Mouse (Mus musculus): ENCODE data around the gene D130043K22Rik. TPM values are rescaled to one million over a fixed set of nuclear protein-coding genes. Genes with fewer than 3 reads are reported as not detected.

D130043K22Rik gene
- polyA plus RNA-seq, 1 experiment from 2014 or later: 0.34 TPM

DNA sequence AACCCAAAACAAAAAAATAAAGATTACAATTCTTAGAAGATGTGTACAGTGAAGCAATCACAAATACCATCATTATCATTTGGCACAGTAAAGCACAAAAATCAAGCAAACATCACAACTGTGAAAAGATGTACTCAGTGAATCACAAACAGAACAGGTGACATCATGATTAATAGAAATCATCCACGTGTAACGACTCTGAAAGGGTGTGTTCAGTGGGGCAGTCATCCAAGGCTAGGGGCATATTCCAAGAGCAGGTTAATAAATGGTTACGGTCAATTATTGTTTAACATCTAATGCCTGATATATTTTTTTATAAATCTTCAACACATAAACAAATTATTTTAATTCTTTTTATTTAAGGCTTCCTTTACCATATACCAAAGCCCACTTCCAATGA is 47.6 kb downstream of the D130043K22Rik start:
- H3K4me1 ChIP-seq (ENCODE audit: control insufficient read depth, insufficient read depth, low read length): no peaks in the 10 kb centered on the region
- ATAC-seq (replicated peaks; ENCODE audit: insufficient number of reproducible peaks, low FRiP score, low TSS enrichment, low read depth) (no peak), DNase-seq (ENCODE audit: low spot score) (no peak)
- H3K9me3 ChIP-seq (replicated peaks; ENCODE audit: control insufficient read depth, low read length): no peaks in the 10 kb centered on the region
- no peak overlapping the region for H3K27ac ChIP-seq (replicated peaks; ENCODE audit: low read depth, low read length)
- no peaks in the 10 kb centered on the region for H3K27me3 ChIP-seq (ENCODE audit: control insufficient read depth, insufficient read depth, low read length)
- no peak overlapping the region for H3K9ac ChIP-seq (replicated peaks; ENCODE audit: low read length)
- no peak overlapping the region for H3K4me2 ChIP-seq (ENCODE audit: low read depth, low read length)
- 89% methylated on average over 3 of the region's 3 CpGs for WGBS
- H3K36me3 ChIP-seq (replicated peaks; ENCODE audit: control insufficient read depth, insufficient read depth, low read depth, low read length): no peaks in the 10 kb centered on the region
- H3K4me3 ChIP-seq (ENCODE audit: low read depth, low read length): no peak overlapping the region

DNA sequence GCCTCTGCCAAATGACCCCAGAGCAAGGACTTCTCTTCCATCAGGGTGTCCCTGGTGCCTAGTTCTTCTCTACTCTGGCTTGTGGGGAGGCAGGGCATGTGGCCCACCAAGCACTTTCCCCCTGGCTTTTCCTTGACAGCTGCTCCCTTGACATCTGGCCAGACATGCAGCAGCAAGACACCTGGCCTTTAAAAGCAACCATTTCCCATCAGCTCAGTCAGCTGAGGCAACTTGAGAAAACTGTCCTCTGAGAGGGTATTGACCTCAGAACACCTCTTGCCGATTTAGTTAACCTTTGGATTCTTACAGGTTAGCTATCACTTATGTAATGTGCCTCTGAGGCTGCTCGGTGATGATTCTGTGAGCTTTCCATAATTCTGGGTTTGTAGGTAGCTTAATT is 48.9 kb downstream of the D130043K22Rik start:
- H3K4me1 ChIP-seq (ENCODE audit: control insufficient read depth, insufficient read depth, low read length): no peaks in the 10 kb centered on the region
- no peak overlapping the region for H3K4me3 ChIP-seq (ENCODE audit: low read depth, low read length)
- H3K9me3 ChIP-seq (replicated peaks; ENCODE audit: control insufficient read depth, low read length): no peaks in the 10 kb centered on the region
- no peak overlapping the region for H3K4me2 ChIP-seq (ENCODE audit: low read depth, low read length)
- H3K27me3 ChIP-seq (ENCODE audit: control insufficient read depth, insufficient read depth, low read length): no peaks in the 10 kb centered on the region
- DNase-seq (ENCODE audit: low spot score) (no peak), ATAC-seq (replicated peaks; ENCODE audit: insufficient number of reproducible peaks, low FRiP score, low TSS enrichment, low read depth) (no peak)
- H3K27ac ChIP-seq (replicated peaks; ENCODE audit: low read depth, low read length): no peak overlapping the region
- WGBS: 79% methylated on average over 2 of the region's 2 CpGs
- H3K36me3 ChIP-seq (replicated peaks; ENCODE audit: control insufficient read depth, insufficient read depth, low read depth, low read length): no peaks in the 10 kb centered on the region
- H3K9ac ChIP-seq (replicated peaks; ENCODE audit: low read length): no peak overlapping the region

DNA sequence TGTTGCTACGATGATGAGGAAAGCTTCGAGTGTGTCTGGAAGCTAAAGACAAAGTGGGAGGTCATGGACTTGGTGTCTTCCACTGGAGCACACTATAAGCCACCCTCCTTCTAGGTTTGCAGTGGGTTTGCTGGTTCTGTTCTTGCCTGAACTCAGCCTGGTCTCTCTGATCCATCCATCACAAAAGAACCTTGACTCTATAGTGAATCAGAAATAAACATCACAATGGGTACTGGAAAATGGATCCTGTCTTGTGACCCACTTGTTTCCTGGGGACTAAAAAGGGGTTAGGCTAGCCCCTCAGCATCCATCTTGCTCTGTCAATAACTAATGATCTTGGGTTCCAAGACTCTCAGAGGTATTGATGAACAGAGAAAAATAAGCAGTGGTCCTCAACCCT is 57.0 kb downstream of the D130043K22Rik start:
- no peak overlapping the region for H3K9ac ChIP-seq (replicated peaks; ENCODE audit: low read length)
- WGBS: 91% methylated on average over 2 of the region's 2 CpGs
- no peak overlapping the region for H3K27ac ChIP-seq (replicated peaks; ENCODE audit: low read depth, low read length)
- no peaks in the 10 kb centered on the region for H3K27me3 ChIP-seq (ENCODE audit: control insufficient read depth, insufficient read depth, low read length)
- H3K36me3 ChIP-seq (replicated peaks; ENCODE audit: control insufficient read depth, insufficient read depth, low read depth, low read length): no peaks in the 10 kb centered on the region
- no peak overlapping the region for H3K4me3 ChIP-seq (ENCODE audit: low read depth, low read length)
- DNase-seq (ENCODE audit: low spot score): no peak
- H3K4me2 ChIP-seq (ENCODE audit: low read depth, low read length): no peak overlapping the region
- no peaks in the 10 kb centered on the region for H3K9me3 ChIP-seq (replicated peaks; ENCODE audit: control insufficient read depth, low read length)
- no peak for ATAC-seq (replicated peaks; ENCODE audit: insufficient number of reproducible peaks, low FRiP score, low TSS enrichment, low read depth)
- H3K4me1 ChIP-seq (ENCODE audit: control insufficient read depth, insufficient read depth, low read length): no peaks in the 10 kb centered on the region

DNA sequence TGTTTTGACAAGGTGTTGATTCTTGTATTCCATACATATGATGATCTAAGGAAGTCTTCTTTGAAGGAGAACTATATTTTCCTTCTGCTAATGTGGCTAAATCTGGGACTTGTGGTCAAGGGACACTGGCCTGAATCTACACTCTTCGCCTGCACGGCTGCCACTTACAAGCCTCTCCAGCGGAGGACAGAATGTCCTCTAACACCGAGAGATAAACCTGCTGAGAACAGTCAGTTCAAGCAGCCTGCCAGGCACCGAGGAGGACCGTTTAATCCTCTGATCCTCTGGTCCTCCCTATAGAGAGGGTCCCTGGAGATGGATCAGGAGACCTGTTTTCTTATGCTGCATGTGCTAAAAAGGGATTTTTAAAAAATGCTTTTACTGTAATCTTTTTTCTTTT is 58.5 kb downstream of the D130043K22Rik start:
- H3K4me1 ChIP-seq (ENCODE audit: control insufficient read depth, insufficient read depth, low read length): no peaks in the 10 kb centered on the region
- H3K27ac ChIP-seq (replicated peaks; ENCODE audit: low read depth, low read length): no peak overlapping the region
- H3K9ac ChIP-seq (replicated peaks; ENCODE audit: low read length): no peak overlapping the region
- no peak overlapping the region for H3K4me3 ChIP-seq (ENCODE audit: low read depth, low read length)
- no peak for ATAC-seq (replicated peaks; ENCODE audit: insufficient number of reproducible peaks, low FRiP score, low TSS enrichment, low read depth)
- H3K27me3 ChIP-seq (ENCODE audit: control insufficient read depth, insufficient read depth, low read length): no peaks in the 10 kb centered on the region
- no peaks in the 10 kb centered on the region for H3K9me3 ChIP-seq (replicated peaks; ENCODE audit: control insufficient read depth, low read length)
- no peak for DNase-seq (ENCODE audit: low spot score)
- WGBS: 82% methylated on average over 6 of the region's 6 CpGs
- H3K4me2 ChIP-seq (ENCODE audit: low read depth, low read length): no peak overlapping the region
- H3K36me3 ChIP-seq (replicated peaks; ENCODE audit: control insufficient read depth, insufficient read depth, low read depth, low read length): no peaks in the 10 kb centered on the region

DNA sequence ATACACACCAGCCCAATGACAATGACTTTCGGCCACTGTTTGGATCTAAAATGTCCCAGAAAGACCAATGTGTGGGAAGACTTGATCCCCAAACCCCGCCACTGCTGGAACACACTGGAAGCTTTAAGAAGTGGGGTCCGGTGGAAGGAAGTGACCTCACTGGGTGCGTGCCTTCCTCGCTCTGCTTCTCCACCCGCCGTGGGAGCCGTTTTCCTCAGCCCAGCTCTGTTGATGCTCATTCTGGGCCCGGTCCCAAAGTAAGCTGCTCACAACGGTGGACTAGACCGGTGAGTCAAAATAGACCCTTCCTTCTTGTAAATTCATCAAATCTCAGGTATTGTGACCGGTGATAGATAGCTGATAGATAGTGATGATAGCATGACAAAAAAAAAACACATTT is 60.5 kb downstream of the D130043K22Rik start:
- WGBS: 92% methylated on average over 12 of the region's 12 CpGs

DNA sequence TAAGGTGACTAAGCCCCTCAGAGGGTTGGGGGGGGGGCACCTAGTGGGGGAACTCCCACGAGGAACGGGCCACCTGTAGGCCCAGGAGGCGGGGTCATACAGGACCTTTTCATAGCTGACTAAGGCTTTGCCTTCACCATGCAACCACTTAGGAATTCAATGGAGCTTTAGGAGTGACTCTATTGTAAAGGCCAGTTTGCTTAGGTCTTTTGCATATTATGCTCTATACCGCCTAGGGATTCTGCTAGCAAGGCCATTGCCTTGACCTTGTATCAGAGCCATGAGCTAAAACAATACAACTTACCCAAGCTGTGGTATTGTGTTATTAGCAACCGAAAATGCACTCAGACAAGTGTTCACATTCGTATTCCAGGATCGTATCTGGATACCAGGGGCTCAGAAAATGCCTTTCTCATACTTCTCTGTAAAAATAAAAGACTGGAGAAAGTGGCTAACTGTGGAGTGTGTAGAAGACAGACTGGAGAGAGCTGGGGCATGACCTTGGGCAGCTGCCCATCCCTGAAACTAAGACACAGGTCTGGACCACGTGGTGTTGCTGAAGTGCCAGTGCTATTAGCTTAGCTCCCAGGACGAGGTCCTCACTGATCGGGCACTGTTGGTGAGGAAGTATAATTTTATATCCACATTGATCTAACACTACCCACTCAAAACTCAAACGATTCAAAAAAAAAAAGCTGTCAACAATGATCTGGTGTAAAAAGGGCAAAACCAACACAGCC is 62.1 kb downstream of the D130043K22Rik start:
- H3K4me2 ChIP-seq (ENCODE audit: low read depth, low read length): no peak overlapping the region
- WGBS: 79% methylated on average over 11 of the region's 11 CpGs
- no peaks in the 10 kb centered on the region for H3K4me1 ChIP-seq (ENCODE audit: control insufficient read depth, insufficient read depth, low read length)
- no peaks in the 10 kb centered on the region for H3K36me3 ChIP-seq (replicated peaks; ENCODE audit: control insufficient read depth, insufficient read depth, low read depth, low read length)
- no peaks in the 10 kb centered on the region for H3K9me3 ChIP-seq (replicated peaks; ENCODE audit: control insufficient read depth, low read length)
- no peak overlapping the region for H3K27ac ChIP-seq (replicated peaks; ENCODE audit: low read depth, low read length)
- no peaks in the 10 kb centered on the region for H3K27me3 ChIP-seq (ENCODE audit: control insufficient read depth, insufficient read depth, low read length)
- no peak for DNase-seq (ENCODE audit: low spot score)
- no peak overlapping the region for H3K9ac ChIP-seq (replicated peaks; ENCODE audit: low read length)
- H3K4me3 ChIP-seq (ENCODE audit: low read depth, low read length): no peak overlapping the region
- ATAC-seq (replicated peaks; ENCODE audit: insufficient number of reproducible peaks, low FRiP score, low TSS enrichment, low read depth): no peak

More for the DNA sequence above, 60.5 kb downstream of the D130043K22Rik start:
- H3K4me3 ChIP-seq (ENCODE audit: low read depth, low read length): no peak overlapping the region
- no peaks in the 10 kb centered on the region for H3K4me1 ChIP-seq (ENCODE audit: control insufficient read depth, insufficient read depth, low read length)
- no peaks in the 10 kb centered on the region for H3K9me3 ChIP-seq (replicated peaks; ENCODE audit: control insufficient read depth, low read length)
- H3K27me3 ChIP-seq (ENCODE audit: control insufficient read depth, insufficient read depth, low read length): no peaks in the 10 kb centered on the region
- no peak overlapping the region for H3K4me2 ChIP-seq (ENCODE audit: low read depth, low read length)
- no peak overlapping the region for H3K27ac ChIP-seq (replicated peaks; ENCODE audit: low read depth, low read length)
- ATAC-seq (replicated peaks; ENCODE audit: insufficient number of reproducible peaks, low FRiP score, low TSS enrichment, low read depth) (no peak), DNase-seq (ENCODE audit: low spot score) (no peak)
- H3K36me3 ChIP-seq (replicated peaks; ENCODE audit: control insufficient read depth, insufficient read depth, low read depth, low read length): no peaks in the 10 kb centered on the region
- no peak overlapping the region for H3K9ac ChIP-seq (replicated peaks; ENCODE audit: low read length)

DNA sequence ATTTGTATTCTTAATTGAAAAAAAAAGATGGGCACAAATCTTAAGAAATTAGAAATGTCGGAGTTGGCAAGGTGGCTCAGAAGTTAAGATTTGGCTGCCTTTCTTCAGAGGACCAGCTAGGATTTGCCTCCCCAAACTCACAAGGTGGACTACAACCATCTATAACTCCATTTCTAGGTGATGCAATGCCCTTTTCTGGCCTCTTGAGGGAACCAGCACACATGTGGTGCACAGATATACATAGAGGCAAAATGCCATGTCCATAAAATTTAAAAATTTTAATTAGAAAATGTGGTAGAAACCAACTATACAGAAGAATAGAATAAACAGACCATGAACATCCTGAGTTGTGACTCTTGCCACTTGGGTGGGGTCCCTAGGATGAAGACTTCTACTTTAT is 64.2 kb downstream of the D130043K22Rik start:
- WGBS: 97% methylated on average over 1 of the region's 1 CpGs
- Histone ChIP-seq H3K4me3 (ENCODE audit: low read depth, low read length) (no peak overlapping the region), H3K27ac (replicated peaks; ENCODE audit: low read depth, low read length) (no peak overlapping the region), H3K9me3 (replicated peaks; ENCODE audit: control insufficient read depth, low read length) (no peaks in the 10 kb centered on the region), H3K36me3 (replicated peaks; ENCODE audit: control insufficient read depth, insufficient read depth, low read depth, low read length) (no peaks in the 10 kb centered on the region), H3K9ac (replicated peaks; ENCODE audit: low read length) (no peak overlapping the region), H3K27me3 (ENCODE audit: control insufficient read depth, insufficient read depth, low read length) (no peaks in the 10 kb centered on the region), H3K4me1 (ENCODE audit: control insufficient read depth, insufficient read depth, low read length) (no peaks in the 10 kb centered on the region), H3K4me2 (ENCODE audit: low read depth, low read length) (no peak overlapping the region)
- DNase-seq (ENCODE audit: low spot score): no peak
- ATAC-seq (replicated peaks; ENCODE audit: insufficient number of reproducible peaks, low FRiP score, low TSS enrichment, low read depth): no peak

DNA sequence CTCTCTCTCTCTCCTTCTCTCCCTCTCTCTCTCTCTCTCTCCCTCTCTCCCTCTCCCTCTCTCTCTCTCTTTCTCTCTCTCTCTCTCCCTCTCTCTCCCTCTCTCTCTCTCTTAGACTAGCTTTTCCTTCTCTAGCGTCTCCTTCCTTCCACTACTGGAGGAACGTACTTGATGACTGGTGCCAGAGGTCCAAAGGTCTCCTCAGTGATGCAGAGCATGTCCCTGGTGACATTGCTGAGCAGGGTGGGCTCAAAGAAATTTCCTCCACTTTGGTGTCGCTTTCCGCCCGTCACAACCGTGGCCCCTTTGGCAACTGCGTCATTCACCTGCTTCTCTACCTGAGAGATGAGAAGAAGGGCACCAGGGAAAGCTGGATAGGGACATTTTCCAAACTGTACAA is 68.6 kb downstream of the D130043K22Rik start:
- Histone ChIP-seq H3K36me3 (replicated peaks; ENCODE audit: control insufficient read depth, insufficient read depth, low read depth, low read length) (no peaks in the 10 kb centered on the region), H3K9ac (replicated peaks; ENCODE audit: low read length) (no peak overlapping the region), H3K4me1 (ENCODE audit: control insufficient read depth, insufficient read depth, low read length) (no peaks in the 10 kb centered on the region), H3K4me2 (ENCODE audit: low read depth, low read length) (no peak overlapping the region), H3K9me3 (replicated peaks; ENCODE audit: control insufficient read depth, low read length) (no peaks in the 10 kb centered on the region), H3K27ac (replicated peaks; ENCODE audit: low read depth, low read length) (no peak overlapping the region), H3K4me3 (ENCODE audit: low read depth, low read length) (no peak overlapping the region), H3K27me3 (ENCODE audit: control insufficient read depth, insufficient read depth, low read length) (no peaks in the 10 kb centered on the region)
- no peak for DNase-seq (ENCODE audit: low spot score)
- WGBS: 87% methylated on average over 7 of the region's 7 CpGs
- ATAC-seq (replicated peaks; ENCODE audit: insufficient number of reproducible peaks, low FRiP score, low TSS enrichment, low read depth): no peak
